Mouse (Mus musculus) ES-E14 (cell line): Measurements from ENCODE around the gene Jmy. TPM values are rescaled to one million over a fixed set of nuclear protein-coding genes. Genes with fewer than 3 reads are reported as not detected.

Source experiments
- DNase-seq: peaks from one replicate; pipeline ENCODE4 v3.0.0-alpha.2; 2013; ENCODE audit warnings: low read depth, low spot score
- H3K27ac ChIP-seq: 2 replicates; pipeline ENCODE4 v1.5.1; 2012; ENCODE audit warnings: low read depth, mild to moderate bottlenecking, low read length, moderate library complexity, mixed read lengths; ENCODE audit not compliant: poor library complexity, insufficient read depth, severe bottlenecking
- H3K36me3 ChIP-seq: 2 replicates; pipeline ENCODE4 v1.6.1; 2012; ENCODE audit warnings: mild to moderate bottlenecking, low read length, moderate library complexity, mixed read lengths; ENCODE audit not compliant: control insufficient read depth, poor library complexity, insufficient read depth, severe bottlenecking
- H3K4me1 ChIP-seq, 2 experiments: fragments of 150-350 bp in 1 of 2; sonication (generic) in 1 of 2; 2 replicates each; pipeline ENCODE4 v1.6.1; 2012; ENCODE audit warnings: low read length in 2 of 2, mild to moderate bottlenecking in 1 of 2, mixed read lengths in 1 of 2; ENCODE audit not compliant: control insufficient read depth in 2 of 2, insufficient read depth in 2 of 2, poor library complexity in 1 of 2
- H3K4me3 ChIP-seq, 2 experiments: fragments of 150-350 bp in 1 of 2; sonication (generic) in 1 of 2; 2 replicates each; pipeline ENCODE4 v1.5.1; 2012; ENCODE audit warnings: low read length in 2 of 2, low read depth in 1 of 2, mild to moderate bottlenecking in 1 of 2, mixed read lengths in 1 of 2; ENCODE audit not compliant: insufficient read depth in 1 of 2, poor library complexity in 1 of 2, severe bottlenecking in 1 of 2
- H3K9ac ChIP-seq: 2 replicates; pipeline ENCODE4 v1.6.1; 2012; ENCODE audit warnings: low read depth, mild to moderate bottlenecking, low read length, mixed read lengths; ENCODE audit not compliant: poor library complexity, insufficient read depth, severe bottlenecking
- H3K9me3 ChIP-seq: fragments of 150-350 bp; sonication (generic); 2 replicates; pipeline ENCODE4 v1.6.1; 2012; ENCODE audit warnings: low read depth, mild to moderate bottlenecking, low read length; ENCODE audit not compliant: control insufficient read depth, insufficient read depth
- CHD2 ChIP-seq: IDR thresholded peaks from 2 replicates; pipeline ENCODE4 v1.6.1; 2014; ENCODE audit warnings: mild to moderate bottlenecking, low read depth, low read length, inconsistent platforms
- HCFC1 ChIP-seq: IDR thresholded peaks from 2 replicates; pipeline ENCODE4 v1.6.1; 2012; ENCODE audit warnings: low read length, inconsistent platforms, borderline replicate concordance; ENCODE audit not compliant: insufficient read depth
- MAFK ChIP-seq: IDR thresholded peaks from 2 replicates; pipeline ENCODE4 v1.6.1; 2014; ENCODE audit warnings: mild to moderate bottlenecking, low read depth, low read length, inconsistent platforms; ENCODE audit not compliant: insufficient read depth
- ZC3H11A ChIP-seq: IDR thresholded peaks from 2 replicates; pipeline ENCODE4 v1.6.1; 2012; ENCODE audit warnings: low read depth, mild to moderate bottlenecking, inconsistent platforms, low read length, borderline replicate concordance
- ZNF384 ChIP-seq: IDR thresholded peaks from 2 replicates; pipeline ENCODE4 v1.6.1; 2012; ENCODE audit warnings: low read depth, low read length, inconsistent platforms
- in situ Hi-C, 2 experiments: fragments of 600-800 bp; cut with MboI; formaldehyde crosslinking; loops; one replicate each; pipeline ENCODE4 v1.15.1; 2025; ENCODE audit warnings: low sequenced_read_pairs in 2 of 2, inconsistent platforms in 1 of 2; ENCODE audit not compliant: unreplicated experiment in 2 of 2
- total RNA-seq: library from RNA; depleted of rRNA; stranded (reverse); fragments of 300-350 nt; gene quantifications from 2 replicates; pipeline ENCODE4 v1.2.3, GENCODE M21; 2012; rRNA removed

Gene Jmy
- total RNA-seq, 1 experiment: 11.8 TPM

- no peak overlapping the region for H3K27ac ChIP-seq
These were observed 119.1 kb downstream of the Jmy start for GRCm38 (mm10) chr13:93380399-93381063.

More at GRCm38 (mm10) chr13:93380399-93381063, 119.1 kb downstream of the Jmy start:
- Histone ChIP-seq H3K4me3 (no peak overlapping the region), H3K4me1 (no peaks in the 10 kb centered on the region), H3K9ac (no peak overlapping the region), H3K36me3 (no peaks in the 10 kb centered on the region), H3K9me3 (no peaks in the 10 kb centered on the region)
- TF ChIP-seq ZNF384 (no peak), ZC3H11A (no peak), MAFK (no peak), CHD2 (no peak), HCFC1 (no peak)
- no peak for DNase-seq
- in situ Hi-C loops: no loop called here

Other genes with a start within 250 kb of the Jmy start
- gene Homer1, start 200.2 kb downstream of the Jmy start, total RNA-seq: 21.6 and 21.7 TPM in 2 replicates
- gene Bhmt, start 138.2 kb upstream of the Jmy start, total RNA-seq: 1.0 and 3.3 TPM in 2 replicates
- gene Bhmt2, start 174.5 kb upstream of the Jmy start, total RNA-seq: 0.16 and 0.62 TPM in 2 replicates
- 0.63 and 2.1 TPM in 2 replicates for gene Dmgdh, start 174.6 kb upstream of the Jmy start, total RNA-seq